In the genomic region with DNA sequence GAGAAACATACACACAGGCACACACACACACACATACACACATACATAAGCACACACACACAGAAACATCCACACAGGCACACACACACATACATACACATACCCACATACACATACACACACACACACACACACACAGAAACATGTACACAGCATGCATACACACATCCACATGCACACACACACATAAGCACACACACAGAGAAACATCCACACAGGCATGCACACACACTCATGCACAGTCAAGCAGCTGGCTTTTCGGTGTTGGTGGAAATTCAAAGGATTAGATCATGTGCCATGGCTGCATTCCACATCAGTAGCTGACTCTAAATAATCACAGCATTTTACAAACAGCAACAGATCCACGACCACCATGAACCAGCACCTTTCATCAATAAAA, we compare ENCODE assay signal across 29 mouse cellular contexts.
DNase-seq lines count a peak whose midpoint lies in the region; ATAC-seq lines count a peak whose summit lies in the region.
"Had no signal": no experiment of that assay in that cellular context is flagged by ENCODE, and none has a peak within 500 bp of the region (broad histone marks: within the 10 kb centered on the region; RNA-seq: fewer than 3 reads in every experiment).

No protein-coding gene starts in this region.

- no peaks in the 10 kb centered on the region for H3K36me3 ChIP-seq in forebrain, embryonic 13.5 days (ENCODE audit: poor library complexity, severe bottlenecking)
- H3K36me3 ChIP-seq in forebrain, embryonic 10.5 days (replicated peaks) = no peaks in the 10 kb centered on the region
- H3K36me3 ChIP-seq in megakaryocyte, embryonic 14.5 days (replicated peaks; ENCODE audit: low read length) = no peaks in the 10 kb centered on the region
- no peaks in the 10 kb centered on the region for H3K36me3 ChIP-seq in hindbrain, embryonic 13.5 days
- H3K36me3 ChIP-seq in neural tube, embryonic 14.5 days (ENCODE audit: control insufficient read depth, insufficient read depth, low read length) = no peaks in the 10 kb centered on the region
- H3K36me3 ChIP-seq: embryonic facial prominence, embryonic 10.5 days; embryonic facial prominence, embryonic 15.5 days; forebrain, embryonic 15.5 days; heart, embryonic 13.5 days; kidney, embryonic 15.5 days; liver, embryonic 13.5 days had no signal

- DNase-seq in forebrain, embryonic 10.5 days (ENCODE audit: extremely low spot score, low spot score) = no peak
- no peak for DNase-seq in Muller cell, postnatal 12 days (ENCODE audit: inconsistent ontology term)
- DNase-seq: adrenal gland, adult 8-10 months; cerebellum, adult 8-10 months; cerebellum, postnatal 25 days; gastrocnemius, adult 2 months; heart, postnatal 10 days; kidney, adult 18-20 months; kidney, postnatal 36 days; liver, embryonic 13.5 days; lung, adult 18-20 months; right cerebral cortex, adult 18-20 months; spleen, adult 18-20 months; thymus, postnatal 14 days had no signal

- no peaks in the 10 kb centered on the region for H3K27me3 ChIP-seq in forebrain, embryonic 13.5 days
- H3K27me3 ChIP-seq in forebrain, embryonic 10.5 days (ENCODE audit: poor library complexity, severe bottlenecking) = no peaks in the 10 kb centered on the region
- no peaks in the 10 kb centered on the region for H3K27me3 ChIP-seq in megakaryocyte, embryonic 14.5 days (replicated peaks)
- no peaks in the 10 kb centered on the region for H3K27me3 ChIP-seq in hindbrain, embryonic 13.5 days
- no peaks in the 10 kb centered on the region for H3K27me3 ChIP-seq in neural tube, embryonic 14.5 days (ENCODE audit: control insufficient read depth, insufficient read depth, low read length)
- H3K27me3 ChIP-seq: CH12.LX; embryonic facial prominence, embryonic 15.5 days; forebrain, embryonic 15.5 days; heart, embryonic 13.5 days; kidney, embryonic 15.5 days; liver, embryonic 13.5 days had no signal

- WGBS in forebrain, embryonic 13.5 days = 65% methylated on average over 2 of the region's 2 CpGs
- WGBS in forebrain, embryonic 10.5 days = 87% methylated on average over 2 of the region's 2 CpGs
- 82% methylated on average over 2 of the region's 2 CpGs for WGBS in hindbrain, embryonic 13.5 days
- WGBS in neural tube, embryonic 14.5 days = 72% methylated on average over 2 of the region's 2 CpGs

- H3K9me3 ChIP-seq in forebrain, embryonic 13.5 days (replicated peaks) = no peaks in the 10 kb centered on the region
- 0 out of 2 replicates have a peak, but pooled peaks cover 3% of the 10 kb centered on the region for H3K9me3 ChIP-seq in forebrain, embryonic 10.5 days
- H3K9me3 ChIP-seq in megakaryocyte, embryonic 14.5 days = peaks cover 11% of the 10 kb centered on the region
- H3K9me3 ChIP-seq in hindbrain, embryonic 13.5 days = no peaks in the 10 kb centered on the region
- H3K9me3 ChIP-seq in neural tube, embryonic 14.5 days (ENCODE audit: control insufficient read depth, low read length) = no peaks in the 10 kb centered on the region
- H3K9me3 ChIP-seq: embryonic facial prominence, embryonic 10.5 days; embryonic facial prominence, embryonic 15.5 days; forebrain, embryonic 15.5 days; kidney, embryonic 15.5 days had no signal

- H3K4me2 ChIP-seq in forebrain, embryonic 13.5 days = no peak overlapping the region
- H3K4me2 ChIP-seq in hindbrain, embryonic 13.5 days = no peak overlapping the region
- H3K4me2 ChIP-seq in neural tube, embryonic 14.5 days (ENCODE audit: low read depth, low read length) = no peak overlapping the region
- H3K4me2 ChIP-seq: embryonic facial prominence, embryonic 15.5 days; forebrain, embryonic 15.5 days; heart, embryonic 13.5 days; kidney, embryonic 15.5 days; liver, embryonic 13.5 days had no signal

- H3K4me3 ChIP-seq in forebrain, embryonic 13.5 days = no peak overlapping the region
- H3K4me3 ChIP-seq in forebrain, embryonic 10.5 days = no peak overlapping the region
- peak overlapping the region; percentile 35 for H3K4me3 ChIP-seq in megakaryocyte, embryonic 14.5 days (replicated peaks)
- no peak overlapping the region for H3K4me3 ChIP-seq in hindbrain, embryonic 13.5 days
- no peak overlapping the region for H3K4me3 ChIP-seq in neural tube, embryonic 14.5 days (ENCODE audit: low read depth, low read length)
- H3K4me3 ChIP-seq: embryonic facial prominence, embryonic 10.5 days; embryonic facial prominence, embryonic 15.5 days; forebrain, embryonic 15.5 days; gastrocnemius, adult 2 months; heart, embryonic 13.5 days; kidney, embryonic 15.5 days; layer of hippocampus, adult 2 months; left cerebral cortex, adult 2 months; liver, embryonic 13.5 days had no signal

- peak; percentile 66; the same call in 1 of the 2 replicates for ATAC-seq in forebrain, embryonic 13.5 days
- no peak for ATAC-seq in megakaryocyte, adult 5-6 weeks (ENCODE audit: poor library complexity, severe bottlenecking)
- ATAC-seq in hindbrain, embryonic 13.5 days (ENCODE audit: low FRiP score) = peak; percentile 39; the same call in 1 of the 2 replicates
- peak; percentile 56; the same call in 1 of the 2 replicates for ATAC-seq in neural tube, embryonic 14.5 days (ENCODE audit: low read depth)
- ATAC-seq: forebrain, embryonic 15.5 days; lung, postnatal 0 days had no signal

- no peaks in the 10 kb centered on the region for H3K4me1 ChIP-seq in forebrain, embryonic 13.5 days
- H3K4me1 ChIP-seq in forebrain, embryonic 10.5 days = no peaks in the 10 kb centered on the region
- H3K4me1 ChIP-seq in megakaryocyte, embryonic 14.5 days = no peaks in the 10 kb centered on the region
- H3K4me1 ChIP-seq in hindbrain, embryonic 13.5 days (replicated peaks) = peaks cover 6% of the 10 kb centered on the region; the same call in 1 of the 2 replicates
- H3K4me1 ChIP-seq in neural tube, embryonic 14.5 days (ENCODE audit: control insufficient read depth, insufficient read depth, low read length) = no peaks in the 10 kb centered on the region
- H3K4me1 ChIP-seq: embryonic facial prominence, embryonic 15.5 days; heart, embryonic 13.5 days; kidney, embryonic 15.5 days; liver, embryonic 13.5 days had no signal

- no peak overlapping the region for H3K9ac ChIP-seq in forebrain, embryonic 13.5 days
- no peak overlapping the region for H3K9ac ChIP-seq in hindbrain, embryonic 13.5 days
- no peak overlapping the region for H3K9ac ChIP-seq in neural tube, embryonic 14.5 days (replicated peaks; ENCODE audit: low read depth, low read length)
- H3K9ac ChIP-seq: embryonic facial prominence, embryonic 15.5 days; forebrain, embryonic 15.5 days; heart, embryonic 13.5 days; kidney, embryonic 15.5 days; liver, embryonic 13.5 days had no signal

- H3K27ac ChIP-seq in forebrain, embryonic 13.5 days = no peak overlapping the region
- no peak overlapping the region for H3K27ac ChIP-seq in forebrain, embryonic 10.5 days
- H3K27ac ChIP-seq in hindbrain, embryonic 13.5 days = no peak overlapping the region
- peak overlapping the region; percentile 10; the same call in 1 of the 2 replicates for H3K27ac ChIP-seq in neural tube, embryonic 14.5 days (ENCODE audit: low read depth, low read length)
- H3K27ac ChIP-seq: embryonic facial prominence, embryonic 10.5 days; embryonic facial prominence, embryonic 15.5 days; forebrain, embryonic 15.5 days; gastrocnemius, adult 2 months; heart, embryonic 13.5 days; kidney, embryonic 15.5 days; layer of hippocampus, adult 2 months; left cerebral cortex, adult 2 months; liver, embryonic 13.5 days; macrophage had no signal
